Mouse (Mus musculus): Measurements from ENCODE around the gene Herpud1. TPM values are rescaled to one million over a fixed set of nuclear protein-coding genes. Genes with fewer than 3 reads are reported as not detected.

The Herpud1 gene
- total RNA-seq, 2 experiments from 2014 or later: 41.0 to 50.8 TPM

DNA sequence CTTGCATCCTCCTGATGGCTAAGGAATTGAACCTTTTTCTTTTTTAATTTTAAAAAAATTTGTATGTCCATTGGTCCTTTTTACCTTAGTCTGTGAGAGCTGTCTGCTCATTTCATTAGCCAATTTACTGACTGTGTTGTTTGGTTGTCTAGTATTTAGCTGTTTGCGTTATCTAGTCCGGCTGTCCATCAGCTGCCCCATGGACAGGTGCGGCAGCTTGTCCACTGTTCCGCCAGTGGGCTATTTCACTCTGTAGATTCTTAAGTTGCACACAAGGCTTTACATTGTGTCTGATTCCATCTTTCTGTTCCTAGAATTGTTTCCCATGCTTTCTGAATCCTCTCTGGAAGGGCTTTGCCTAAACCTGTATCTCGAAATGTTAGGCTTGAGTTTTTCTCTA lies 52.4 kb downstream of the Herpud1 start:
- ATAC-seq (replicated peaks; ENCODE audit: low FRiP score, low TSS enrichment, poor library complexity, severe bottlenecking): no peak

DNA sequence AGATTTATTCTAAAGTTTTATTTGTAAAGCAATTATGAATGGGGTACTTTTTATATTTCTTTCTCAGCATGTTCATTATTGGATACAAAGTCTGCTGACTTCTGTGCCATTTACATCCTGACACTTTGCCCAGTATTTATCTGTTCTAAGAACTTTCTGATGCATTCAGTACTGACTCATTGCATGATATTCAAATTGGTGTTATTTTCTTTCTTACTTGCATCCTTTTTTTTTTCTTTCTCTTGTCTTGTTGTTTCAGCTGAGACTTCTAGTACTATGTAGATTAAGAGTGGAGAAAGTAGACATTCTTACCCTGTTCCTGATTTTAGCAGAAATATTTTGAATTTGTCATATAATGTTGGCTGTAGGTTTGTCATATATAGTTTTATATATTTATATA lies 53.5 kb downstream of the Herpud1 start:
- no peak for ATAC-seq (replicated peaks; ENCODE audit: low FRiP score, low TSS enrichment, poor library complexity, severe bottlenecking)

DNA sequence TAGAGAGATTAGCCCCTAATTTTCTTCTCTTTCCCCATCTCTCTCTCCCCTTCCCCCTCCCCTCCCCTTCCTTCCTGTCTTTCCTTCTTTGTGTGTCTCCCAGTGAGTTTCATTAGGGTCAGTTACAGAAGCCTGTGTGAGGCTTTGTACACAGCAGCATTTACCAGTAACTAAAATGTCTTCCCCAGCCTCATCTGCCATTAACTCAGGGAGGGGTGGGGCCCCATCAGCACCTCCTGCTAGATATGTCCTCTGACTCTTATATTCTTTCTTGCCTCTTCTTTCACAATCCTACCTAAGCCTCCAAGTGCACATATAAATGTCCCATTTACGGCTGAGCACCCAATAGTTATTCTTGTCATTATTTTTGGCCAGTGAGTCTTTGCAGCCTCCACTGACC lies 54.2 kb downstream of the Herpud1 start:
- no peak for ATAC-seq (replicated peaks; ENCODE audit: low FRiP score, low TSS enrichment, poor library complexity, severe bottlenecking)

DNA sequence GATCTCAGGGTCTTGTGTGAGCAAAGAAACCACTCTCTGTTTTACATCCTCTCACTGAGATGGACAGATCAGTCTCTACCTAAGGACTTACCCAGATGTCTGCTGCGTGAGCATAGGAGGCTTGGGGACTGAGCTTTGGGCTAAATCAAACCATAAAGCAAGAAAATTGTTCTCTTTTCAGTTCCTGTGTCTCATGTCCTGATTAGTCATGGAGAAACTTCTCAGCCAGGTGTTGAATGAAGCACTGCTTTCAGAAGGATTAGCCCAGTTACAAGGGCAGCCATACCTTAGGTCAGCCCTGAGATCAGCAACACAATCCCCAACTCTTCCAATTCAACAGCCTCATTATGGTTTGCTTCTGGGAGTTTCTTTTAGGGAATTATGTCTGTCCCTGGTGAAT lies 55.4 kb downstream of the Herpud1 start:
- no peak for ATAC-seq (replicated peaks; ENCODE audit: low FRiP score, low TSS enrichment, poor library complexity, severe bottlenecking)

DNA sequence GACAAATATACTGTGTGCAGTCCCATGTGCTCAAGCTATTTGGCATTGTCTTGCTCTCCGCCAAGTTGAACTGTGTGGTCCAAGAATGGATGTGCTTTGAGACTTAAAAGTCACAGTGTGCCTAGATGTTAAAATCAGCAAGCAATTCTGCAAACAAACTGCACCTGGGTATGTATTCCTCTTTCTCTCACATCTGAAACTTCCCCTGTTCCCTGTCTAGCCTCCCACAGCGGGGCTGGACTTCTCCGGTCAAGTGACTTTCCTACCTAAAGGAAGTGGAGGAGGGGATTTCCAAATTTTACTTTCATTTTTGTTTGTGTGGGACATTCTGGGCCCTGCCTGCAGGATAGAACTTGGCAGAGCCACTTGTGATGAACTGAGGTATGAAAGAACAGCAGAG lies 56.9 kb downstream of the Herpud1 start:
- no peak for ATAC-seq (replicated peaks; ENCODE audit: low FRiP score, low TSS enrichment, poor library complexity, severe bottlenecking)

DNA sequence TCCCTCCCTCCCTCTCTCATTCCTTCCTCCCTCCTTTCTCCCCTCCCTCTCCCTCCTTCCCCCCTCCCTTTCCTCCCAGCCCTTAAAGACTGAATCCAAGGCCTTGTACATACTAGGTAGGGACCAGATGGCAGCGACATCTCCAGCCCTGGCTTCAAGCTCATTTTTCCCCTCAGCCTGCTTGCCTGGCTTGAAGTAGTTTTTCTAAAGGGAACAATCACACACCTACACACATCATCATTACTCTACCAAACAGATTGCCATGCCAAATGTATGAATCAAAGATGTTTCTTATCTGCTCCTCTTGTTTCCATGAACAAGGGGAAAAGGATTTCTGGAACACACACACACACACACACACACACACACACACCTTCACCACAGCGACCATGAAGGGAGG lies 58.2 kb downstream of the Herpud1 start:
- ATAC-seq (replicated peaks; ENCODE audit: low FRiP score, low TSS enrichment, poor library complexity, severe bottlenecking): no peak

Other genes with a start within 250 kb of the Herpud1 start
- not detected in 2 replicates for gene Mt4, start 249.2 kb upstream of the Herpud1 start, total RNA-seq (2014; fragmentation: Nextera tagmentation)
- not detected in 2 replicates for gene Mt4, start 249.2 kb upstream of the Herpud1 start, total RNA-seq (2017)
- not detected in 2 replicates for gene Mt3, start 233.8 kb upstream of the Herpud1 start, total RNA-seq (2014; fragmentation: Nextera tagmentation)
- gene Mt3, start 233.8 kb upstream of the Herpud1 start, total RNA-seq (2017): not detected in 2 replicates
- 352 and 428 TPM in 2 replicates for gene Mt2, start 213.8 kb upstream of the Herpud1 start, total RNA-seq (2014; fragmentation: Nextera tagmentation)
- 400 TPM in 2 replicates for gene Mt2, start 213.8 kb upstream of the Herpud1 start, total RNA-seq (2017)
- gene Mt1, start 207.4 kb upstream of the Herpud1 start, total RNA-seq (2014; fragmentation: Nextera tagmentation): 524 and 583 TPM in 2 replicates
- gene Mt1, start 207.4 kb upstream of the Herpud1 start, total RNA-seq (2017): 648 and 717 TPM in 2 replicates
- 66.6 and 86.4 TPM in 2 replicates for gene Nup93, start 171.9 kb upstream of the Herpud1 start, total RNA-seq (2014; fragmentation: Nextera tagmentation)
- 55.1 and 69.6 TPM in 2 replicates for gene Nup93, start 171.9 kb upstream of the Herpud1 start, total RNA-seq (2017)
- 0.12 and 1.8 TPM in 2 replicates for gene Slc12a3, start 57.2 kb upstream of the Herpud1 start, total RNA-seq (2014; fragmentation: Nextera tagmentation)
- gene Slc12a3, start 57.2 kb upstream of the Herpud1 start, total RNA-seq (2017): not detected in 2 replicates
- gene Nlrc5, start 47.9 kb downstream of the Herpud1 start, total RNA-seq (2014; fragmentation: Nextera tagmentation): 39.9 and 47.6 TPM in 2 replicates
- 25.4 and 30.9 TPM in 2 replicates for gene Nlrc5, start 47.9 kb downstream of the Herpud1 start, total RNA-seq (2017)
- 111 and 116 TPM in 2 replicates for gene Cpne2, start 146.6 kb downstream of the Herpud1 start, total RNA-seq (2014; fragmentation: Nextera tagmentation)
- gene Cpne2, start 146.6 kb downstream of the Herpud1 start, total RNA-seq (2017): 78.7 and 81.7 TPM in 2 replicates
- 32.6 and 43.4 TPM in 2 replicates for gene Rspry1, start 215.5 kb downstream of the Herpud1 start, total RNA-seq (2014; fragmentation: Nextera tagmentation)
- 43.9 and 51.2 TPM in 2 replicates for gene Rspry1, start 215.5 kb downstream of the Herpud1 start, total RNA-seq (2017)
- gene Fam192a, start 215.6 kb downstream of the Herpud1 start, total RNA-seq (2014; fragmentation: Nextera tagmentation): 52.0 and 60.3 TPM in 2 replicates
- gene Fam192a, start 215.6 kb downstream of the Herpud1 start, total RNA-seq (2017): 89.9 and 154 TPM in 2 replicates